Mouse (Mus musculus) midbrain, postnatal 0 days (tissue): Measurements from ENCODE around the gene Ubr4. TPM values are rescaled to one million over a fixed set of nuclear protein-coding genes. Genes with fewer than 3 reads are reported as not detected.

Source experiments
- ATAC-seq: fragments of 200-750 bp; cut with Nextera tagmentation; 2 replicates; pipeline ENCODE4 v1.8.0; 2017; ENCODE audit warnings: moderate number of reproducible peaks, mild to moderate bottlenecking, moderate TSS enrichment, moderate library complexity; ENCODE audit not compliant: low FRiP score
- DNase-seq: peaks from one replicate; pipeline ENCODE4 v3.0.0-alpha.2; 2015; ENCODE audit warnings: low spot score
- H3K27ac ChIP-seq: fragments of 300-500 bp; sonication (generic); 2 replicates; pipeline ENCODE4 v1.5.1; 2014; ENCODE audit warnings: low read depth, mild to moderate bottlenecking, low read length, mixed read lengths
- H3K27me3 ChIP-seq: fragments of 300-500 bp; sonication (generic); 2 replicates; pipeline ENCODE4 v1.6.1; 2014; ENCODE audit warnings: low read length, control low read depth, mixed read lengths; ENCODE audit not compliant: insufficient read depth
- H3K36me3 ChIP-seq: fragments of 300-500 bp; sonication (generic); 2 replicates; pipeline ENCODE4 v1.6.1; 2014; ENCODE audit warnings: low read length, control low read depth, mixed read lengths; ENCODE audit not compliant: insufficient read depth
- H3K4me1 ChIP-seq: fragments of 300-500 bp; sonication (generic); 2 replicates; pipeline ENCODE4 v1.6.1; 2014; ENCODE audit warnings: mild to moderate bottlenecking, control low read depth, antibody characterized with exemption, low read length, mixed read lengths; ENCODE audit not compliant: insufficient read depth
- H3K4me2 ChIP-seq: fragments of 300-500 bp; sonication (generic); 2 replicates; pipeline ENCODE4 v1.6.1; 2014; ENCODE audit warnings: low read depth, mild to moderate bottlenecking, low read length, mixed read lengths; ENCODE audit not compliant: poor library complexity, severe bottlenecking
- H3K4me3 ChIP-seq: fragments of 300-500 bp; sonication (generic); 2 replicates; pipeline ENCODE4 v1.5.1; 2014; ENCODE audit warnings: low read depth, mild to moderate bottlenecking, low read length, moderate library complexity
- H3K9ac ChIP-seq: fragments of 300-500 bp; sonication (generic); replicated peaks from 2 replicates; pipeline ENCODE4 v1.6.1; 2014; ENCODE audit warnings: mild to moderate bottlenecking, low read length, moderate library complexity, mixed read lengths; ENCODE audit not compliant: poor library complexity, severe bottlenecking
- H3K9me3 ChIP-seq: fragments of 300-500 bp; sonication (generic); 2 replicates; pipeline ENCODE4 v1.6.1; 2016; ENCODE audit warnings: low read length, control low read depth
- CTCF ChIP-seq: IDR thresholded peaks from 2 replicates; pipeline ENCODE4 v1.5.1; 2016; ENCODE audit warnings: antibody characterized with exemption, mild to moderate bottlenecking
- whole genome bisulfite sequencing: fragments of 180-500 bp; shearing (Covaris S2); extraction: QIAGEN DNeasy Blood & Tissue Kit; methylation state at CpG from one replicate; pipeline ENCODE4 v1.1.7; 2014; 5-methylcytosine and 5-hydroxymethylcytosine counted together
- polyA plus RNA-seq: library from polyadenylated mRNA; unstranded; fragments of >200 nt; fragmentation: Nextera tagmentation; extraction: Ambion mirVana; gene quantifications from 2 replicates; pipeline ENCODE4 v1.2.1, GENCODE M21; 2015
- total RNA-seq: library from RNA; depleted of rRNA; stranded (reverse); fragments of >200 nt; gene quantifications from 2 replicates; pipeline ENCODE4 v1.2.3, GENCODE M21; 2014

The Ubr4 gene
- total and polyA plus RNA-seq, 2 experiments from 2014 or later, result 63.6 to 176 TPM

DNA sequence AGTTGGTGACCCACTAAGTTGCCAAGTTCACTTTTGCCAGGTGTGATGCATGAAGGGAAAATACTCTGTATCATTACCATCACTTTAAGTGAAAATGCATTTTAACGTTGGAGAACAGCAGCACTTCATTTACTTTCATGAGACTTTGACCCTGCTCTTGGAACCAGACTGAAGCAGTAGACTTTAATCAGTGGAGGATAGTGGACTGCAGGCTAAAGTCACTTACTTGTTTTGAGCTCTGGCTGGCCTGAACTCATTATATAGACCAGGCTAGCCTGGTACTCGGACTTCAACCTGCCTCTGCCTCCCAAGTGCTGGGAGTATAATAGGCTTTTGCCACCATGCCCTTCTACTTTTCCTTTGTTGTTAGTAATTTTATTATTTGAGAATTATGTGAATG lies 70.9 kb downstream of the Ubr4 start:
- no peaks in the 10 kb centered on the region for H3K4me1 ChIP-seq
- 83% methylated on average over 2 of the region's 2 CpGs for WGBS
- TF ChIP-seq CTCF, result no peak
- H3K9ac ChIP-seq, result no peak overlapping the region
- DNase-seq (no peak), ATAC-seq (no peak)
- H3K4me2 ChIP-seq, result no peak overlapping the region
- H3K4me3 ChIP-seq, result no peak overlapping the region
- no peaks in the 10 kb centered on the region for H3K27me3 ChIP-seq
- H3K36me3 ChIP-seq, result peaks cover 96% of the 10 kb centered on the region
- H3K27ac ChIP-seq, result no peak overlapping the region
- H3K9me3 ChIP-seq, result no peaks in the 10 kb centered on the region

DNA sequence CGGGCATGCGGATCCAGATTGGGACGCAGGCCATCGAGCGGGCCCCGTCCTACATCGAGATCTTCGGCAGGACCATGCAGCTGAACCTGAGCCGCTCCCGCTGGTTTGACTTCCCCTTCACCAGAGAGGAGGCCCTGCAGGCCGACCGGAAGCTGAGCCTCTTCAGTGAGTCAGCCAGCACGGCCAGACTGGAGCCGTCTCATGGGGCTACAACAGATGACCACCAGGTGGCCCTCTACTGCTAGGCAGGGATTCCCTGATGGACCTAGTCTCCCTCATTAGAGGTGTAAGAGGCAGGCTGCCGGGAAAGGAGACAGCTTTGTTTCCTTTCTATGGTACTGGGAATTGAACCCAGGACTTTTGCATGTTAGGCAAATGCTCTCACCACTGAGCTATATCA lies 77.8 kb downstream of the Ubr4 start:
- no peak for ATAC-seq
- peak; percentile 75 for TF ChIP-seq CTCF
- H3K4me1 ChIP-seq, result no peaks in the 10 kb centered on the region
- no peak overlapping the region for H3K4me2 ChIP-seq
- H3K4me3 ChIP-seq, result no peak overlapping the region
- no peaks in the 10 kb centered on the region for H3K9me3 ChIP-seq
- no peak overlapping the region for H3K27ac ChIP-seq
- H3K9ac ChIP-seq, result no peak overlapping the region
- 39% methylated on average over 15 of the region's 15 CpGs for WGBS
- H3K36me3 ChIP-seq, result peaks cover 91% of the 10 kb centered on the region
- peak; percentile 71 for DNase-seq
- H3K27me3 ChIP-seq, result no peaks in the 10 kb centered on the region

DNA sequence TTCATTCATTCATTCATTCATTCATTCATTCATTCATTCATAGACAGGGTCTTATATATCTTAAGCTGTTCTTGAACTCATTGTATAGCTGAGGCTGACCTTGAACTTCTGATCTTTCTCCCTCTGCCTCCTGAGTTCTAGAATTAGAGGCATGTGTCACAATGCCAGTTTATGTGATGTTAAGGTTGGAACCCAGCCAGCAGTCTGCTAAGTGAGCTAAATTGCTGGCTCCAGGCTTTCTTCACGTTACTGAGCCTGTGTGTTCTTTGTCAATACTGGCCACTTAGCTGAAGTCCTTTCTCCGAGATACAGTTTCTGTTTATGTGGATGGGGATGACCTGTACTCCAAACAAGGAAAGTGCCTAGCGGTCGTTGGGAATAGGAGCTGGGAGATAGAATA lies 78.5 kb downstream of the Ubr4 start:
- Histone ChIP-seq H3K4me2 (no peak overlapping the region), H3K4me1 (no peaks in the 10 kb centered on the region), H3K9ac (no peak overlapping the region), H3K27ac (no peak overlapping the region), H3K4me3 (no peak overlapping the region), H3K9me3 (no peaks in the 10 kb centered on the region), H3K36me3 (peaks cover 91% of the 10 kb centered on the region), H3K27me3 (no peaks in the 10 kb centered on the region)
- 82% methylated on average over 4 of the region's 4 CpGs for WGBS
- DNase-seq (peak; percentile 30), ATAC-seq (no peak)
- no peak for TF ChIP-seq CTCF

DNA sequence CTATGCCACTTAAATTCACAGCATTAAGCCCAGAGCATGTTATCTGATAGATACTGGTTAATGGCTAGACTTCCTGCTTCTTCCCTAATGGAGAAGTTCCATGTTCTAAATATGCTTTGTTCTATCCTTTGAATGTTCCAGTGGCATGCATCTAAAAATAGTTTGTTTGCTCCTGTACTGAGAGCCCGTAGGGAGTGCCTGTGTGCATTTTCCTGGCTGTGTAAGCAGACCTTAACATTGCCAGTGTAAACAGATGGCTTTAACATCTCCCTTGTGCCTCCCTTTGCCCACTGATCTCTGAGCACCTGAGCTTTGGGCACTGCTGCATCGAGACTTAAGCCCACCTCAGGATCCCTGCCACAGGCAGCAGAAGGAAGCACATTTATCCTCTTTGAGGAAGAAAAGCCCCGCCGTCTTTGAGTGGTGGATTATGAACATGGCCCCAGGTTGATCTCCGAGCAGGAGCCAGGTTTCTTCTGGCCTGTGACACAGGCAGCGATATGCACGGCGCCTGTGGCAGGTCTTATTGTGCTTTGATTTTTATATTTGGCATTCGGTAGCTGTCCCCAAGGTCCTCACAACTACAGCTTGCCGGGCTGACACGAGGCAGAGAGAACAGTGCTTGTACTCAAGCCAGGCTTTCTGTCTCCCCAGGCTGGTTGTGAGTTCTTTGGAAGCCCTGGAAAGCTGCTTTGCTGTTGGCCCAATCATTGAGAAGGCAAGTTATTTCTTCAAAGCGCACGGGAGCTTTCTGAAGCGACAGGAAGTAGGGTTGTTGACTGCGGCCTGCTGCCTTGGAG lies 80.8 kb downstream of the Ubr4 start:
- H3K27ac ChIP-seq, result peak overlapping the region; percentile 32; the same call in 1 of the 2 replicates
- H3K27me3 ChIP-seq, result no peaks in the 10 kb centered on the region
- ATAC-seq, result no peak
- 85% methylated on average over 15 of the region's 15 CpGs for WGBS
- H3K9ac ChIP-seq, result no peak overlapping the region
- H3K9me3 ChIP-seq, result no peaks in the 10 kb centered on the region
- no peak for TF ChIP-seq CTCF
- no peak overlapping the region for H3K4me3 ChIP-seq
- H3K4me2 ChIP-seq, result no peak overlapping the region
- H3K4me1 ChIP-seq, result no peaks in the 10 kb centered on the region
- peaks cover 91% of the 10 kb centered on the region for H3K36me3 ChIP-seq
- peak; percentile 30 for DNase-seq

GRCm38 (mm10) chr4:139441244-139441643 lies 88.8 kb downstream of the Ubr4 start:
- H3K9ac ChIP-seq, result no peak overlapping the region
- no peak overlapping the region for H3K27ac ChIP-seq
- no peak overlapping the region for H3K4me3 ChIP-seq
- H3K36me3 ChIP-seq, result peaks cover 95% of the 10 kb centered on the region
- DNase-seq (peak; percentile 43), ATAC-seq (no peak)
- H3K4me2 ChIP-seq, result no peak overlapping the region
- no peaks in the 10 kb centered on the region for H3K4me1 ChIP-seq
- 91% methylated on average over 5 of the region's 5 CpGs for WGBS
- TF ChIP-seq CTCF, result no peak
- no peaks in the 10 kb centered on the region for H3K9me3 ChIP-seq
- H3K27me3 ChIP-seq, result no peaks in the 10 kb centered on the region

GRCm38 (mm10) chr4:139441806-139442205 lies 89.4 kb downstream of the Ubr4 start:
- no peak for DNase-seq
- 77% methylated on average over 4 of the region's 4 CpGs for WGBS
- Histone ChIP-seq H3K27me3 (no peaks in the 10 kb centered on the region), H3K4me3 (no peak overlapping the region), H3K4me2 (no peak overlapping the region), H3K4me1 (no peaks in the 10 kb centered on the region), H3K27ac (no peak overlapping the region), H3K9me3 (no peaks in the 10 kb centered on the region), H3K9ac (no peak overlapping the region), H3K36me3 (peaks cover 95% of the 10 kb centered on the region)
- ATAC-seq, result no peak
- TF ChIP-seq CTCF, result no peak
